In genomic region chr7:101131281-101131680, GRCm38 (mm10) we compare ENCODE assay signal across 15 mouse cellular contexts.
"Had no signal": no experiment of that assay in that cellular context is flagged by ENCODE, and none has a peak within 500 bp of the region (broad histone marks: within the 10 kb centered on the region; RNA-seq: fewer than 3 reads in every experiment).

No protein-coding gene starts in this region.

- H3K9me3 ChIP-seq: limb, embryonic 15.5 days; liver, embryonic 12.5 days; megakaryocyte, embryonic 14.5 days; midbrain, embryonic 15.5 days; neural tube, embryonic 13.5 days; stomach, embryonic 15.5 days had no signal

- H3K27ac ChIP-seq: limb, embryonic 15.5 days; liver, embryonic 12.5 days; macrophage; midbrain, embryonic 15.5 days; neural tube, embryonic 13.5 days; stomach, embryonic 15.5 days had no signal

- H3K4me1 ChIP-seq: limb, embryonic 15.5 days; stomach, embryonic 15.5 days had no signal

- ATAC-seq: intestine, embryonic 16.5 days; liver, embryonic 12.5 days; midbrain, embryonic 15.5 days had no signal

- H3K4me3 ChIP-seq: limb, embryonic 15.5 days; liver, embryonic 12.5 days; megakaryocyte, embryonic 14.5 days; midbrain, embryonic 15.5 days; neural tube, embryonic 13.5 days; stomach, embryonic 15.5 days had no signal

- DNase-seq: layer of hippocampus, postnatal 36 days; lung, embryonic 14.5 days; lung, postnatal 14 days; right cerebral cortex, postnatal 14 days; thymus, adult 2 months; thymus, postnatal 25 days had no signal

- H3K36me3 ChIP-seq: limb, embryonic 15.5 days; liver, embryonic 12.5 days; midbrain, embryonic 15.5 days; neural tube, embryonic 13.5 days; stomach, embryonic 15.5 days had no signal

- H3K4me2 ChIP-seq: limb, embryonic 15.5 days; liver, embryonic 12.5 days; lung, embryonic 14.5 days; midbrain, embryonic 11.5 days; midbrain, embryonic 15.5 days; neural tube, embryonic 13.5 days; stomach, embryonic 15.5 days had no signal

- H3K27me3 ChIP-seq: limb, embryonic 15.5 days; liver, embryonic 12.5 days; megakaryocyte, embryonic 14.5 days; midbrain, embryonic 15.5 days; neural tube, embryonic 13.5 days; stomach, embryonic 15.5 days had no signal

- H3K9ac ChIP-seq: limb, embryonic 15.5 days; liver, embryonic 12.5 days; lung, embryonic 14.5 days; midbrain, embryonic 15.5 days; neural tube, embryonic 13.5 days; stomach, embryonic 15.5 days had no signal
